Mouse (Mus musculus) erythroblast, adult 5-6 weeks (primary cell): ENCODE data around the gene Rad51ap2. TPM values are rescaled to one million over a fixed set of nuclear protein-coding genes. Genes with fewer than 3 reads are reported as not detected.

Experiments used
- ATAC-seq: replicated peaks from 2 replicates; pipeline ENCODE4 v1.8.0; 2016; ENCODE audit warnings: moderate number of reproducible peaks, mild to moderate bottlenecking, moderate TSS enrichment, inconsistent platforms; ENCODE audit not compliant: poor library complexity, low FRiP score, severe bottlenecking
- total RNA-seq, 2 experiments: library from RNA; stranded (forward) in 1 of 2; stranded (reverse) in 1 of 2; fragments of 150-400 nt in 1 of 2; fragments of 200-764, 138-1000 nt in 1 of 2; gene quantifications; 2 replicates each; pipeline versions ENCODE4 v1.2.3 to v1.2.4; 2015 to 2017; ENCODE audit warnings: low replicate concordance in 2 of 2

Gene Rad51ap2
- total RNA-seq (2015; ENCODE audit: low replicate concordance) (not detected in 2 replicates), total RNA-seq (2017; ENCODE audit: low replicate concordance) (0.56 TPM in 1 of 2 replicates, not detected in the other)

GRCm38 (mm10) chr12:11455549-11456194 is at the start of gene Rad51ap2:
TSS of gene Rad51ap2 (plus strand) at chr12:11456079.
- ATAC-seq, result 0 out of 2 replicates have a peak, but pooled peaks have one; percentile 35

- ATAC-seq, result no peak
These were observed 48.2 kb upstream of the Rad51ap2 start for GRCm38 (mm10) chr12:11407679-11408078.

- ATAC-seq, result no peak
These were observed 37.8 kb upstream of the Rad51ap2 start for GRCm38 (mm10) chr12:11418112-11418511.

GRCm38 (mm10) chr12:11427396-11427795 is 28.5 kb upstream of the Rad51ap2 start:
- no peak for ATAC-seq

GRCm38 (mm10) chr12:11433126-11433525 is 22.8 kb upstream of the Rad51ap2 start:
- ATAC-seq, result no peak

- no peak for ATAC-seq
These were observed 22.2 kb upstream of the Rad51ap2 start for GRCm38 (mm10) chr12:11433716-11434115.

- no peak for ATAC-seq
These were observed 21.4 kb upstream of the Rad51ap2 start for GRCm38 (mm10) chr12:11434446-11434845.

- ATAC-seq, result no peak
These were observed 20.4 kb upstream of the Rad51ap2 start for GRCm38 (mm10) chr12:11435246-11436022.

GRCm38 (mm10) chr12:11436023-11436350 is 19.9 kb upstream of the Rad51ap2 start:
- no peak for ATAC-seq

GRCm38 (mm10) chr12:11436497-11437265 is 19.2 kb upstream of the Rad51ap2 start, which contains the start of gene Vsnl1:
TSS of gene Vsnl1 (minus strand) at chr12:11436613.
- no peak for ATAC-seq

GRCm38 (mm10) chr12:11437266-11437906 is 18.5 kb upstream of the Rad51ap2 start:
- no peak for ATAC-seq

GRCm38 (mm10) chr12:11437907-11438447 is 17.9 kb upstream of the Rad51ap2 start:
- no peak for ATAC-seq

GRCm38 (mm10) chr12:11454146-11454545 is 1.7 kb upstream of the Rad51ap2 start:
- ATAC-seq, result no peak

GRCm38 (mm10) chr12:11456213-11456612 is 334 bp downstream of the Rad51ap2 start:
- no peak for ATAC-seq

- ATAC-seq, result no peak
These were observed 753 bp downstream of the Rad51ap2 start for GRCm38 (mm10) chr12:11456632-11457031.

Other genes starting within 250 kb of the Rad51ap2 start
- not detected in 2 replicates for gene Msgn1, start 247.1 kb upstream of the Rad51ap2 start, total RNA-seq (2015; ENCODE audit: low replicate concordance)
- not detected in 2 replicates for gene Msgn1, start 247.1 kb upstream of the Rad51ap2 start, total RNA-seq (2017; ENCODE audit: low replicate concordance)
- gene Gen1, start 190.3 kb upstream of the Rad51ap2 start, total RNA-seq (2015; ENCODE audit: low replicate concordance), result 16.5 and 17.9 TPM in 2 replicates
- 38.1 and 55.8 TPM in 2 replicates for gene Gen1, start 190.3 kb upstream of the Rad51ap2 start, total RNA-seq (2017; ENCODE audit: low replicate concordance)
- 24.9 and 92.4 TPM in 2 replicates for gene Smc6, start 190.2 kb upstream of the Rad51ap2 start, total RNA-seq (2015; ENCODE audit: low replicate concordance)
- gene Smc6, start 190.2 kb upstream of the Rad51ap2 start, total RNA-seq (2017; ENCODE audit: low replicate concordance), result 69.2 and 192 TPM in 2 replicates
- gene Vsnl1, start 19.5 kb upstream of the Rad51ap2 start, total RNA-seq (2015; ENCODE audit: low replicate concordance), result not detected in 2 replicates
- gene Vsnl1, start 19.5 kb upstream of the Rad51ap2 start, total RNA-seq (2017; ENCODE audit: low replicate concordance), result 0.42 TPM in 1 of 2 replicates, not detected in the other